Mouse (Mus musculus) CH12.LX (cell line): Measurements from ENCODE around the gene Zfp612.

Source experiments
- CHD2 ChIP-seq: IDR thresholded peaks from 2 replicates; pipeline ENCODE4 v1.6.1; 2011; ENCODE audit warnings: low read length, improper control_type of control experiment
- CTCF ChIP-seq, 2 experiments: IDR thresholded peaks in 1 of 2; conservative IDR thresholded peaks in 1 of 2; 2 replicates each; pipeline ENCODE4 v1.5.1; 2011 to 2012; ENCODE audit warnings: low read depth in 2 of 2, low read length in 2 of 2, improper control_type of control experiment in 1 of 2, inconsistent platforms in 1 of 2, mild to moderate bottlenecking in 1 of 2, moderate library complexity in 1 of 2
- POLR2A ChIP-seq: IDR thresholded peaks from 2 replicates; pipeline ENCODE4 v1.6.1; 2011; ENCODE audit warnings: low read depth, mild to moderate bottlenecking, improper control_type of control experiment, low read length
- USF2 ChIP-seq: conservative IDR thresholded peaks from 2 replicates; pipeline ENCODE4 v1.6.1; 2011; ENCODE audit warnings: low read depth, low read length, improper control_type of control experiment

DNA sequence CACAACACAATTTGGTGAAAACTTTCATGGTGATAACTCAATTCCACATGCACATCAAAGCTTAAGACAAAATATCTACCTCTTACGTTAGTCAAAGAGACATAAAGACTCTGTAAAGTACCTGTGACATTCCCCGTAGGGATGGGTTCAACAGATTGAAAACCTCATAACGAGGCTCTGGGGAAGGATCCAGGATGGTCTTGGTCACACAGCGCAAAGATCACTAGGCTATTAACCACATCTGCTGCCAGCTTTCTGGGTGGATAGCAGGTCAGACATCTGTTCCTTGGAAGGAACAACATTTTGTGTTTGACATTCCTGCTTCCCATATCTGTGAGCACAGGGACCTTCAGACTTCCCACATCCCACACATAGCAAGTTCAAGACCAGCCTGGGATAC lies 9.8 kb upstream of the Zfp612 start:
- TF ChIP-seq CHD2 (no peak), CTCF (conservative IDR thresholded peaks at IDR 0.05 in 1 of 2, IDR thresholded peaks at IDR 0.05 in 1 of 2; ENCODE audit: low read depth in 2 of 2, low read length in 2 of 2) (no peak), POLR2A (no peak), USF2 (no peak)
